Mouse (Mus musculus) frontal cortex, postnatal 10 days (tissue): ENCODE data around the gene Amdhd1.

Experiments used
- DNase-seq, 2 experiments: peaks; one replicate each; pipeline ENCODE4 v3.0.0; 2022; ENCODE audit warnings: low spot score in 2 of 2, mixed read lengths in 1 of 2

Amdhd1 gene

DNA sequence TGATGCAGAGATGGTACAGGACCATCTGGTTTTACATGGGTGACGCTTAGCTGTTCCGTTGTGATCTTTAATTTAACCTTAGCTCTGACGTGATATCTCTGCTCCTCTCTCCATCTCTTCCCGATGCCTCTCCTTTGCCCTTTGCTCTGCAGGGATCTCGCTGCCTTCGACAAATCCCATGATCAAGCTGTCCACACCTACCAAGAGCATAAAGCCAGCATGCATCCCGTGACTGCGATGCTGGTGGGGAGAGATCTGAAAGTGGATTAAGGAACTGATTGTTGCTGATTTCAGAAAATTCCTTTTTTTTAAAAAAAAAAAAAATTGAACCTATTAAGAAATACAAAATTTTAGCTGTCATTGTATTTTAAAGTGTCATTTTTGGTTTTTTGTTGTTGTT lies 55.3 kb downstream of the Amdhd1 start:
- no peak for DNase-seq
